Mouse (Mus musculus) macrophage (primary cell): Measurements from ENCODE around the gene Vil1. TPM values are rescaled to one million over a fixed set of nuclear protein-coding genes. Genes with fewer than 3 reads are reported as not detected.

Experiments
- polyA plus RNA-seq: library from polyadenylated mRNA; stranded (reverse); fragments of 250-400 nt; gene quantifications from 3 replicates; pipeline ENCODE4 v1.2.4, GENCODE M21; 2018; ENCODE audit warnings: inconsistent platforms

The Vil1 gene
- polyA plus RNA-seq, 1 experiment from 2014 or later, result 0.04 TPM

Other genes starting within 250 kb of the Vil1 start
- not detected in 3 replicates for gene Cxcr1, start 214.7 kb upstream of the Vil1 start, polyA plus RNA-seq
- gene Arpc2, start 173.3 kb upstream of the Vil1 start, polyA plus RNA-seq, result 677 to 1,406 TPM (median 1,257 TPM) in 3 replicates
- not detected in 3 replicates for gene Gpbar1, start 130.8 kb upstream of the Vil1 start, polyA plus RNA-seq
- 115 to 127 TPM (median 119 TPM) in 3 replicates for gene Aamp, start 124.6 kb upstream of the Vil1 start, polyA plus RNA-seq
- 20.6 to 40.9 TPM (median 36.6 TPM) in 3 replicates for gene Pnkd, start 124.4 kb upstream of the Vil1 start, polyA plus RNA-seq
- gene Tmbim1, start 103.8 kb upstream of the Vil1 start, polyA plus RNA-seq, result 46.8 to 61.2 TPM (median 52.2 TPM) in 3 replicates
- 0.19 to 0.80 TPM (median 0.30 TPM) in 3 replicates for gene Catip, start 47.3 kb upstream of the Vil1 start, polyA plus RNA-seq
- gene Slc11a1, start 34.2 kb upstream of the Vil1 start, polyA plus RNA-seq, result 377 to 467 TPM (median 435 TPM) in 3 replicates
- gene Ctdsp1, start 17.9 kb upstream of the Vil1 start, polyA plus RNA-seq, result 82.2 to 152 TPM (median 116 TPM) in 3 replicates
- 35.7 to 47.8 TPM (median 39.6 TPM) in 3 replicates for gene Cnot9, start 96.7 kb downstream of the Vil1 start, polyA plus RNA-seq
- not detected in 3 replicates for gene Plcd4, start 133.5 kb downstream of the Vil1 start, polyA plus RNA-seq
- 5.1 to 10.9 TPM (median 7.0 TPM) in 3 replicates for gene Usp37, start 134.9 kb downstream of the Vil1 start, polyA plus RNA-seq
- gene Zfp142, start 178.9 kb downstream of the Vil1 start, polyA plus RNA-seq, result 4.5 to 6.7 TPM (median 5.6 TPM) in 3 replicates
- gene Bcs1l, start 178.9 kb downstream of the Vil1 start, polyA plus RNA-seq, result 6.7 to 12.0 TPM (median 10.1 TPM) in 3 replicates
- gene Rnf25, start 192.0 kb downstream of the Vil1 start, polyA plus RNA-seq, result 33.4 to 51.2 TPM (median 41.5 TPM) in 3 replicates
- gene Stk36, start 192.1 kb downstream of the Vil1 start, polyA plus RNA-seq, result 0.40 to 1.8 TPM (median 0.80 TPM) in 3 replicates